Mouse (Mus musculus) CD4-positive, CD25-positive, alpha-beta regulatory T cell, adult 4 months (primary cell): ENCODE data around the gene Fcrl6. TPM values are rescaled to one million over a fixed set of nuclear protein-coding genes. Genes with fewer than 3 reads are reported as not detected.

Source experiments
- polyA plus RNA-seq, 2 experiments: library from polyadenylated mRNA; unstranded; fragments of 100-300 nt; shearing (Covaris generic); gene quantifications; one replicate each; pipeline ENCODE4 v1.2.1; 2017

The Fcrl6 gene
- polyA plus RNA-seq, 2 experiments from 2014 or later: not detected

Other genes starting within 250 kb of the Fcrl6 start
- gene Pigm, start 226.0 kb downstream of the Fcrl6 start, polyA plus RNA-seq: 1 to 10 TPM; 3.6 to 6.0 TPM
- gene Slamf9, start 127.2 kb downstream of the Fcrl6 start, polyA plus RNA-seq: not detected
- 1 to 10 TPM in 1 of 2 experiments, not detected in 1; 1.1 TPM for gene Igsf9, start 120.8 kb downstream of the Fcrl6 start, polyA plus RNA-seq
- 100 to 1,000 TPM; 226 to 278 TPM for gene Tagln2, start 102.5 kb downstream of the Fcrl6 start, polyA plus RNA-seq
- gene Cfap45, start 81.8 kb downstream of the Fcrl6 start, polyA plus RNA-seq: under 1 TPM in 1 of 2 experiments, not detected in 1; 0.69 TPM
- not detected for gene Vsig8, start 46.6 kb downstream of the Fcrl6 start, polyA plus RNA-seq
- 1 to 10 TPM in 1 of 2 experiments, under 1 TPM in 1; 0.19 to 1.7 TPM for gene Slamf8, start 12.0 kb downstream of the Fcrl6 start, polyA plus RNA-seq
- 1 to 10 TPM; 4.9 to 6.4 TPM for gene Dusp23, start 30.4 kb upstream of the Fcrl6 start, polyA plus RNA-seq
- not detected for gene Crp, start 95.5 kb upstream of the Fcrl6 start, polyA plus RNA-seq